Mouse (Mus musculus): ENCODE measurements around the gene Krt14. TPM values are rescaled to one million over a fixed set of nuclear protein-coding genes. Genes with fewer than 3 reads are reported as not detected.

Gene Krt14
- polyA plus RNA-seq, 1 experiment from 2014 or later, result 4.3 TPM

- no peaks in the 10 kb centered on the region for H3K27me3 ChIP-seq (ENCODE audit: insufficient read depth, low read length)
- no peak for ATAC-seq (replicated peaks; ENCODE audit: low FRiP score, low read depth)
- H3K9ac ChIP-seq (ENCODE audit: low read depth, low read length), result no peak overlapping the region
- H3K27ac ChIP-seq, result no peak overlapping the region
- no peaks in the 10 kb centered on the region for H3K9me3 ChIP-seq (replicated peaks; ENCODE audit: low read length)
- TF ChIP-seq CTCF (IDR thresholded peaks at IDR 0.05; ENCODE audit: low read depth), result no peak
- DNase-seq (ENCODE audit: low spot score), result no peak
- WGBS, result 55% methylated on average over 8 of the region's 8 CpGs
- H3K4me2 ChIP-seq (ENCODE audit: low read length), result no peak overlapping the region
- H3K4me3 ChIP-seq (replicated peaks; ENCODE audit: low read depth, low read length), result no peak overlapping the region
- H3K4me1 ChIP-seq (replicated peaks; ENCODE audit: insufficient read depth, low read length), result no peaks in the 10 kb centered on the region
- no peaks in the 10 kb centered on the region for H3K36me3 ChIP-seq (ENCODE audit: insufficient read depth, low read length)
Measured at GRCm38 (mm10) chr11:100221741-100222140, 14.4 kb upstream of the Krt14 start.

- H3K36me3 ChIP-seq (ENCODE audit: insufficient read depth, low read length), result no peaks in the 10 kb centered on the region
- no peak overlapping the region for H3K9ac ChIP-seq (ENCODE audit: low read depth, low read length)
- ATAC-seq (replicated peaks; ENCODE audit: low FRiP score, low read depth) (no peak), DNase-seq (ENCODE audit: low spot score) (no peak)
- TF ChIP-seq CTCF (IDR thresholded peaks at IDR 0.05; ENCODE audit: low read depth), result no peak
- H3K4me2 ChIP-seq (ENCODE audit: low read length), result no peak overlapping the region
- H3K9me3 ChIP-seq (replicated peaks; ENCODE audit: low read length), result no peaks in the 10 kb centered on the region
- WGBS, result 84% methylated on average over 4 of the region's 4 CpGs
- no peak overlapping the region for H3K27ac ChIP-seq
- H3K4me1 ChIP-seq (replicated peaks; ENCODE audit: insufficient read depth, low read length), result no peaks in the 10 kb centered on the region
- no peak overlapping the region for H3K4me3 ChIP-seq (replicated peaks; ENCODE audit: low read depth, low read length)
- no peaks in the 10 kb centered on the region for H3K27me3 ChIP-seq (ENCODE audit: insufficient read depth, low read length)
Measured at GRCm38 (mm10) chr11:100219304-100219703, 12.0 kb upstream of the Krt14 start.

- ATAC-seq (replicated peaks; ENCODE audit: low FRiP score, low read depth) (no peak), DNase-seq (ENCODE audit: low spot score) (no peak)
- no peaks in the 10 kb centered on the region for H3K27me3 ChIP-seq (ENCODE audit: insufficient read depth, low read length)
- no peak overlapping the region for H3K4me3 ChIP-seq (replicated peaks; ENCODE audit: low read depth, low read length)
- H3K36me3 ChIP-seq (ENCODE audit: insufficient read depth, low read length), result no peaks in the 10 kb centered on the region
- no peak for TF ChIP-seq CTCF (IDR thresholded peaks at IDR 0.05; ENCODE audit: low read depth)
- no peak overlapping the region for H3K9ac ChIP-seq (ENCODE audit: low read depth, low read length)
- no peaks in the 10 kb centered on the region for H3K4me1 ChIP-seq (replicated peaks; ENCODE audit: insufficient read depth, low read length)
- WGBS, result 48% methylated on average over 6 of the region's 6 CpGs
- H3K9me3 ChIP-seq (replicated peaks; ENCODE audit: low read length), result no peaks in the 10 kb centered on the region
- H3K27ac ChIP-seq, result no peak overlapping the region
- H3K4me2 ChIP-seq (ENCODE audit: low read length), result no peak overlapping the region
Measured at GRCm38 (mm10) chr11:100208542-100208941, 1.2 kb upstream of the Krt14 start.

- no peak overlapping the region for H3K27ac ChIP-seq
- H3K4me3 ChIP-seq (replicated peaks; ENCODE audit: low read depth, low read length), result no peak overlapping the region
- H3K27me3 ChIP-seq (ENCODE audit: insufficient read depth, low read length), result no peaks in the 10 kb centered on the region
- H3K9ac ChIP-seq (ENCODE audit: low read depth, low read length), result no peak overlapping the region
- H3K36me3 ChIP-seq (ENCODE audit: insufficient read depth, low read length), result no peaks in the 10 kb centered on the region
- no peak overlapping the region for H3K4me2 ChIP-seq (ENCODE audit: low read length)
- no peaks in the 10 kb centered on the region for H3K4me1 ChIP-seq (replicated peaks; ENCODE audit: insufficient read depth, low read length)
- 8% methylated on average over 6 of the region's 6 CpGs for WGBS
- H3K9me3 ChIP-seq (replicated peaks; ENCODE audit: low read length), result no peaks in the 10 kb centered on the region
- ATAC-seq (replicated peaks; ENCODE audit: low FRiP score, low read depth) (no peak), DNase-seq (ENCODE audit: low spot score) (peak; percentile 92)
- TF ChIP-seq CTCF (IDR thresholded peaks at IDR 0.05; ENCODE audit: low read depth), result no peak
Measured at GRCm38 (mm10) chr11:100203448-100203847, 3.9 kb downstream of the Krt14 start.

- no peaks in the 10 kb centered on the region for H3K36me3 ChIP-seq (ENCODE audit: insufficient read depth, low read length)
- no peak overlapping the region for H3K9ac ChIP-seq (ENCODE audit: low read depth, low read length)
- ATAC-seq (replicated peaks; ENCODE audit: low FRiP score, low read depth), result no peak
- no peaks in the 10 kb centered on the region for H3K4me1 ChIP-seq (replicated peaks; ENCODE audit: insufficient read depth, low read length)
- no peaks in the 10 kb centered on the region for H3K27me3 ChIP-seq (ENCODE audit: insufficient read depth, low read length)
- DNase-seq (ENCODE audit: low spot score), result no peak
- no peak for TF ChIP-seq CTCF (IDR thresholded peaks at IDR 0.05; ENCODE audit: low read depth)
- 83% methylated on average over 4 of the region's 4 CpGs for WGBS
- H3K9me3 ChIP-seq (replicated peaks; ENCODE audit: low read length), result no peaks in the 10 kb centered on the region
- H3K4me2 ChIP-seq (ENCODE audit: low read length), result no peak overlapping the region
- H3K27ac ChIP-seq, result no peak overlapping the region
- no peak overlapping the region for H3K4me3 ChIP-seq (replicated peaks; ENCODE audit: low read depth, low read length)
Measured at GRCm38 (mm10) chr11:100202906-100203305, 4.4 kb downstream of the Krt14 start.

GRCm38 (mm10) chr11:100200104-100200820 is 7.1 kb downstream of the Krt14 start:
- peak; percentile 58 for TF ChIP-seq CTCF (IDR thresholded peaks at IDR 0.05; ENCODE audit: low read depth)
- no peaks in the 10 kb centered on the region for H3K27me3 ChIP-seq (ENCODE audit: insufficient read depth, low read length)
- no peaks in the 10 kb centered on the region for H3K36me3 ChIP-seq (ENCODE audit: insufficient read depth, low read length)
- H3K27ac ChIP-seq, result no peak overlapping the region
- H3K4me1 ChIP-seq (replicated peaks; ENCODE audit: insufficient read depth, low read length), result no peaks in the 10 kb centered on the region
- H3K9ac ChIP-seq (ENCODE audit: low read depth, low read length), result no peak overlapping the region
- DNase-seq (ENCODE audit: low spot score) (peak; percentile 18), ATAC-seq (replicated peaks; ENCODE audit: low FRiP score, low read depth) (no peak)
- H3K4me2 ChIP-seq (ENCODE audit: low read length), result no peak overlapping the region
- 47% methylated on average over 8 of the region's 8 CpGs for WGBS
- H3K9me3 ChIP-seq (replicated peaks; ENCODE audit: low read length), result no peaks in the 10 kb centered on the region
- no peak overlapping the region for H3K4me3 ChIP-seq (replicated peaks; ENCODE audit: low read depth, low read length)

GRCm38 (mm10) chr11:100198666-100199065 is 8.7 kb downstream of the Krt14 start:
- Histone ChIP-seq H3K27me3 (ENCODE audit: insufficient read depth, low read length) (no peaks in the 10 kb centered on the region), H3K4me3 (replicated peaks; ENCODE audit: low read depth, low read length) (no peak overlapping the region), H3K4me1 (replicated peaks; ENCODE audit: insufficient read depth, low read length) (no peaks in the 10 kb centered on the region), H3K4me2 (ENCODE audit: low read length) (no peak overlapping the region), H3K27ac (no peak overlapping the region), H3K9me3 (replicated peaks; ENCODE audit: low read length) (no peaks in the 10 kb centered on the region), H3K9ac (ENCODE audit: low read depth, low read length) (no peak overlapping the region), H3K36me3 (ENCODE audit: insufficient read depth, low read length) (no peaks in the 10 kb centered on the region)
- ATAC-seq (replicated peaks; ENCODE audit: low FRiP score, low read depth) (no peak), DNase-seq (ENCODE audit: low spot score) (no peak)
- 72% methylated on average over 4 of the region's 4 CpGs for WGBS
- TF ChIP-seq CTCF (IDR thresholded peaks at IDR 0.05; ENCODE audit: low read depth), result no peak
